9 mouse cellular contexts compared by ENCODE assay signal in the genomic region with DNA sequence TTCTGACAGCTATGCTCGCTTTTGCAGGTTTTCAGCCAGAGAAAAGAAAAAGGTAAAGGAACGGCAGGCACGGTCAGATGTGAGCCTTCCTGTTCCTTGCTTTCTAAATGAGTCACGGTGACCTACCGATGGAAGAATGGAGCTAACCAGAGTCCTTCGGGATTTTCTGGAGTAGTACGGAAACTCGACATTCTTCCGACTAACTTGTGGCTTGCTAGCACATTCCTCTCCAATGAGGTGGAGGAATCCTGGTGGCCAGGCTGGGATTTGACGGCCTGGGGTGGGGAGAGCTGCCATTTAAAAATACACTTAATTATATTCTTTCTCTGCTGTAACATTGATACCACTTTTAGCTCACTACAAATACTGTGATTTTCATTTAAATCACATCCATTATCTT.
A peak's percentile ranks its signal among the peaks of the same experiment; 100 is the strongest.
DNase-seq lines count a peak whose midpoint lies in the region; ATAC-seq lines count a peak whose summit lies in the region.
"Had no signal": no experiment of that assay in that cellular context is flagged by ENCODE, and none has a peak within 500 bp of the region (broad histone marks: within the 10 kb centered on the region; RNA-seq: fewer than 3 reads in every experiment).

No protein-coding gene starts in this region.

- no peaks in the 10 kb centered on the region for H3K9me3 ChIP-seq in intestine, embryonic 15.5 days
- H3K9me3 ChIP-seq in intestine, embryonic 16.5 days (ENCODE audit: control insufficient read depth, low read length) = no peaks in the 10 kb centered on the region
- no peaks in the 10 kb centered on the region for H3K9me3 ChIP-seq in kidney, embryonic 16.5 days (ENCODE audit: low read length)
- H3K9me3 ChIP-seq in hindbrain, embryonic 14.5 days (ENCODE audit: control insufficient read depth, low read length) = no peaks in the 10 kb centered on the region
- H3K9me3 ChIP-seq: midbrain, embryonic 12.5 days had no signal

- H3K4me1 ChIP-seq in intestine, embryonic 15.5 days (replicated peaks) = 0 out of 2 replicates have a peak, but pooled peaks cover 5% of the 10 kb centered on the region
- H3K4me1 ChIP-seq in intestine, embryonic 16.5 days (ENCODE audit: control insufficient read depth, insufficient read depth, low read length) = peaks cover 10% of the 10 kb centered on the region
- peaks cover 27% of the 10 kb centered on the region for H3K4me1 ChIP-seq in kidney, embryonic 16.5 days (ENCODE audit: insufficient read depth, low read length)
- no peaks in the 10 kb centered on the region for H3K4me1 ChIP-seq in hindbrain, embryonic 14.5 days (replicated peaks; ENCODE audit: control insufficient read depth, insufficient read depth, low read length)

- H3K4me3 ChIP-seq in intestine, embryonic 15.5 days (replicated peaks) = no peak overlapping the region
- no peak overlapping the region for H3K4me3 ChIP-seq in intestine, embryonic 16.5 days (ENCODE audit: low read length)
- no peak overlapping the region for H3K4me3 ChIP-seq in kidney, embryonic 16.5 days (ENCODE audit: low read length)
- no peak overlapping the region for H3K4me3 ChIP-seq in hindbrain, embryonic 14.5 days (replicated peaks; ENCODE audit: low read length)
- H3K4me3 ChIP-seq: midbrain, embryonic 12.5 days had no signal

- no peak overlapping the region for H3K27ac ChIP-seq in intestine, embryonic 15.5 days
- no peak overlapping the region for H3K27ac ChIP-seq in intestine, embryonic 16.5 days (ENCODE audit: low read length)
- H3K27ac ChIP-seq in kidney, embryonic 16.5 days (ENCODE audit: low read length) = no peak overlapping the region
- H3K27ac ChIP-seq in hindbrain, embryonic 14.5 days = no peak overlapping the region
- H3K27ac ChIP-seq: midbrain, embryonic 12.5 days had no signal

- no peak overlapping the region for H3K9ac ChIP-seq in intestine, embryonic 15.5 days
- H3K9ac ChIP-seq in intestine, embryonic 16.5 days (ENCODE audit: low read depth, low read length) = no peak overlapping the region
- H3K9ac ChIP-seq in kidney, embryonic 16.5 days (replicated peaks; ENCODE audit: low read length) = no peak overlapping the region
- H3K9ac ChIP-seq in hindbrain, embryonic 14.5 days = no peak overlapping the region
- H3K9ac ChIP-seq: midbrain, embryonic 12.5 days had no signal

- peak; percentile 23 for DNase-seq in gastrocnemius, postnatal 10 days
- peak; percentile 57 to 68 for DNase-seq in lung, postnatal 4 days
- no peak for DNase-seq in hindbrain, embryonic 14.5 days (ENCODE audit: low spot score)
- no peak for DNase-seq in frontal cortex, postnatal 25 days (ENCODE audit: low spot score in 2 of 2)

- H3K27me3 ChIP-seq in intestine, embryonic 15.5 days (replicated peaks) = no peaks in the 10 kb centered on the region
- no peaks in the 10 kb centered on the region for H3K27me3 ChIP-seq in intestine, embryonic 16.5 days (replicated peaks; ENCODE audit: control insufficient read depth, insufficient read depth, low read length)
- H3K27me3 ChIP-seq in kidney, embryonic 16.5 days (ENCODE audit: insufficient read depth, low read length) = no peaks in the 10 kb centered on the region
- no peaks in the 10 kb centered on the region for H3K27me3 ChIP-seq in hindbrain, embryonic 14.5 days (ENCODE audit: control insufficient read depth, insufficient read depth, low read length)
- H3K27me3 ChIP-seq: midbrain, embryonic 12.5 days had no signal

- H3K4me2 ChIP-seq in intestine, embryonic 15.5 days (replicated peaks) = 0 out of 2 replicates have a peak overlapping the region, but pooled peaks have one; percentile 1
- H3K4me2 ChIP-seq in intestine, embryonic 16.5 days (ENCODE audit: low read depth, low read length) = no peak overlapping the region
- peak overlapping the region; percentile 33 for H3K4me2 ChIP-seq in kidney, embryonic 16.5 days (replicated peaks; ENCODE audit: low read depth, low read length)
- H3K4me2 ChIP-seq in hindbrain, embryonic 14.5 days (replicated peaks) = no peak overlapping the region
- H3K4me2 ChIP-seq: midbrain, embryonic 12.5 days had no signal

- H3K36me3 ChIP-seq in intestine, embryonic 15.5 days = no peaks in the 10 kb centered on the region
- no peaks in the 10 kb centered on the region for H3K36me3 ChIP-seq in intestine, embryonic 16.5 days (ENCODE audit: control insufficient read depth, insufficient read depth, low read length)
- H3K36me3 ChIP-seq in kidney, embryonic 16.5 days (ENCODE audit: insufficient read depth, low read length) = no peaks in the 10 kb centered on the region
- H3K36me3 ChIP-seq in hindbrain, embryonic 14.5 days (replicated peaks; ENCODE audit: control insufficient read depth, insufficient read depth) = no peaks in the 10 kb centered on the region
- H3K36me3 ChIP-seq: midbrain, embryonic 12.5 days had no signal

- ATAC-seq in intestine, embryonic 15.5 days = no peak
- ATAC-seq in intestine, embryonic 16.5 days = no peak
- ATAC-seq in kidney, embryonic 16.5 days (ENCODE audit: low FRiP score, low TSS enrichment) = no peak
- ATAC-seq in hindbrain, embryonic 14.5 days (ENCODE audit: low FRiP score) = no peak
- ATAC-seq in megakaryocyte-erythroid progenitor cell, adult 5-6 weeks (replicated peaks; ENCODE audit: low FRiP score, low TSS enrichment, poor library complexity, severe bottlenecking) = no peak

- 53% methylated on average over 10 of the region's 10 CpGs for WGBS in intestine, embryonic 15.5 days
- 69% methylated on average over 10 of the region's 10 CpGs for WGBS in intestine, embryonic 16.5 days
- WGBS in kidney, embryonic 16.5 days = 39% methylated on average over 10 of the region's 10 CpGs
- 80% methylated on average over 10 of the region's 10 CpGs for WGBS in hindbrain, embryonic 14.5 days

Comparison
In these comparisons a context has a peak if more than half of its experiments do, and no peak if none do; other contexts are left out.
1. H3K4me2 ChIP-seq: peak in intestine, embryonic 15.5 days (single experiment) and kidney, embryonic 16.5 days (single experiment); none in intestine, embryonic 16.5 days (single experiment) and hindbrain, embryonic 14.5 days (single experiment).
2. DNase-seq: peak in gastrocnemius, postnatal 10 days (single experiment) and lung, postnatal 4 days (2 of 2); none in hindbrain, embryonic 14.5 days (single experiment) and frontal cortex, postnatal 25 days (0 of 2).